Mouse (Mus musculus) hindbrain, embryonic 12.5 days (tissue): ENCODE data around the gene Ube2j2. TPM values are rescaled to one million over a fixed set of nuclear protein-coding genes. Genes with fewer than 3 reads are reported as not detected.

Source experiments
- ATAC-seq: fragments of 200-750 bp; cut with Nextera tagmentation; 2 replicates; pipeline ENCODE4 v1.8.0; 2017; ENCODE audit warnings: moderate TSS enrichment; ENCODE audit not compliant: low FRiP score
- H3K27ac ChIP-seq: fragments of 300-500 bp; sonication (generic); 2 replicates; pipeline ENCODE4 v1.5.1; 2016; ENCODE audit warnings: mild to moderate bottlenecking
- H3K27me3 ChIP-seq: fragments of 300-500 bp; sonication (generic); 2 replicates; pipeline ENCODE4 v1.6.1; 2016; ENCODE audit warnings: mild to moderate bottlenecking
- H3K36me3 ChIP-seq: fragments of 300-500 bp; sonication (generic); 2 replicates; pipeline ENCODE4 v1.6.1; 2016; ENCODE audit warnings: mild to moderate bottlenecking
- H3K4me1 ChIP-seq: fragments of 300-500 bp; sonication (generic); 2 replicates; pipeline ENCODE4 v1.6.1; 2016
- H3K4me2 ChIP-seq: fragments of 300-500 bp; sonication (generic); replicated peaks from 2 replicates; pipeline ENCODE4 v1.6.1; 2016; ENCODE audit warnings: mild to moderate bottlenecking
- H3K4me3 ChIP-seq: fragments of 300-500 bp; sonication (generic); 2 replicates; pipeline ENCODE4 v1.5.1; 2016; ENCODE audit warnings: mild to moderate bottlenecking
- H3K9ac ChIP-seq: fragments of 300-500 bp; sonication (generic); 2 replicates; pipeline ENCODE4 v1.6.1; 2016; ENCODE audit warnings: mild to moderate bottlenecking, moderate library complexity
- H3K9me3 ChIP-seq: fragments of 300-500 bp; sonication (generic); replicated peaks from 2 replicates; pipeline ENCODE4 v1.6.1; 2016; ENCODE audit warnings: mild to moderate bottlenecking
- WGBS: fragments of 180-500 bp; shearing (Covaris S2); methylation state at CpG from one replicate; pipeline ENCODE4 v1.1.7; 2016; 5-methylcytosine and 5-hydroxymethylcytosine counted together
- microRNA-seq: library from miRNA; unstranded; fragments of <30 nt; microRNA quantifications from one replicate; pipeline ENCODE4, GENCODE M21; 2017
- polyA plus RNA-seq: library from polyadenylated mRNA; unstranded; fragments of >200 nt; fragmentation: Nextera tagmentation; extraction: Ambion mirVana; gene quantifications from 2 replicates; pipeline ENCODE4 v1.2.1, GENCODE M21; 2016

The Ube2j2 gene
- polyA plus RNA-seq, 1 experiment from 2014 or later: 149 TPM

GRCm38 (mm10) chr4:156008369-156008768 lies 64.7 kb downstream of the Ube2j2 start:
- Histone ChIP-seq H3K27me3 (no peaks in the 10 kb centered on the region), H3K4me3 (no peak overlapping the region), H3K9me3 (no peaks in the 10 kb centered on the region), H3K4me1 (no peaks in the 10 kb centered on the region), H3K36me3 (peaks cover 91% of the 10 kb centered on the region), H3K4me2 (no peak overlapping the region), H3K27ac (no peak overlapping the region), H3K9ac (no peak overlapping the region)
- no peak for ATAC-seq
- WGBS: 96% methylated on average over 4 of the region's 4 CpGs

Small RNA genes within 50 kb of the gene (microRNA-seq; reads per million reads assigned to microRNA genes)
- not detected for gene Gm22991

Other genes starting within 250 kb of the Ube2j2 start
- 10.4 and 10.9 TPM in 2 replicates for gene Fndc10, start 249.5 kb upstream of the Ube2j2 start, polyA plus RNA-seq
- gene Ssu72, start 239.0 kb upstream of the Ube2j2 start, polyA plus RNA-seq: 140 and 144 TPM in 2 replicates
- gene Tmem240, start 209.0 kb upstream of the Ube2j2 start, polyA plus RNA-seq: 5.3 and 5.5 TPM in 2 replicates
- gene Atad3a, start 182.7 kb upstream of the Ube2j2 start, polyA plus RNA-seq: 81.8 and 84.7 TPM in 2 replicates
- 12.2 and 12.9 TPM in 2 replicates for gene Vwa1, start 169.1 kb upstream of the Ube2j2 start, polyA plus RNA-seq
- 0.58 and 0.86 TPM in 2 replicates for gene Tmem88b, start 158.0 kb upstream of the Ube2j2 start, polyA plus RNA-seq
- gene Ankrd65, start 153.4 kb upstream of the Ube2j2 start, polyA plus RNA-seq: not detected in 2 replicates
- gene Mrpl20, start 141.0 kb upstream of the Ube2j2 start, polyA plus RNA-seq: 189 and 204 TPM in 2 replicates
- gene Ccnl2, start 131.3 kb upstream of the Ube2j2 start, polyA plus RNA-seq: 207 and 217 TPM in 2 replicates
- gene Aurkaip1, start 112.6 kb upstream of the Ube2j2 start, polyA plus RNA-seq: 127 and 133 TPM in 2 replicates
- gene Mxra8, start 104.2 kb upstream of the Ube2j2 start, polyA plus RNA-seq: 40.6 and 40.7 TPM in 2 replicates
- gene Dvl1, start 96.4 kb upstream of the Ube2j2 start, polyA plus RNA-seq: 18.6 and 20.0 TPM in 2 replicates
- 0.53 and 0.65 TPM in 2 replicates for gene Tas1r3, start 80.5 kb upstream of the Ube2j2 start, polyA plus RNA-seq
- gene Cptp, start 74.4 kb upstream of the Ube2j2 start, polyA plus RNA-seq: 18.5 and 18.6 TPM in 2 replicates
- gene Ints11, start 74.3 kb upstream of the Ube2j2 start, polyA plus RNA-seq: 74.9 and 76.3 TPM in 2 replicates
- 45.1 and 48.3 TPM in 2 replicates for gene Pusl1, start 52.0 kb upstream of the Ube2j2 start, polyA plus RNA-seq
- 64.9 and 66.9 TPM in 2 replicates for gene Acap3, start 52.0 kb upstream of the Ube2j2 start, polyA plus RNA-seq
- gene C1qtnf12, start 18.5 kb downstream of the Ube2j2 start, polyA plus RNA-seq: 17.2 and 25.7 TPM in 2 replicates
- gene B3galt6, start 48.8 kb downstream of the Ube2j2 start, polyA plus RNA-seq: 19.5 and 20.4 TPM in 2 replicates
- 129 and 130 TPM in 2 replicates for gene Sdf4, start 49.0 kb downstream of the Ube2j2 start, polyA plus RNA-seq
- 0.29 and 0.76 TPM in 2 replicates for gene Tnfrsf4, start 70.0 kb downstream of the Ube2j2 start, polyA plus RNA-seq
- 1.8 and 2.6 TPM in 2 replicates for gene Tnfrsf18, start 82.3 kb downstream of the Ube2j2 start, polyA plus RNA-seq
- 0.14 and 0.32 TPM in 2 replicates for gene Ttll10, start 115.6 kb downstream of the Ube2j2 start, polyA plus RNA-seq
- gene 9430015G10Rik, start 166.2 kb downstream of the Ube2j2 start, polyA plus RNA-seq: 49.6 and 50.8 TPM in 2 replicates
- 0.56 and 0.76 TPM in 2 replicates for gene Rnf223, start 186.7 kb downstream of the Ube2j2 start, polyA plus RNA-seq